9 mouse cellular contexts compared by ENCODE assay signal in genomic region chr11:18872118-18872751, GRCm38 (mm10).
DNase-seq lines count a peak whose midpoint lies in the region; ATAC-seq and TF ChIP-seq lines count a peak whose summit lies in the region.
"Had no signal": no experiment of that assay in that cellular context is flagged by ENCODE, and none has a peak within 500 bp of the region (broad histone marks: within the 10 kb centered on the region; RNA-seq: fewer than 3 reads in every experiment).

No protein-coding gene starts in this region.

- H3K36me3 ChIP-seq in forebrain, embryonic 13.5 days (ENCODE audit: poor library complexity, severe bottlenecking): no peaks in the 10 kb centered on the region
- H3K36me3 ChIP-seq in forebrain, embryonic 16.5 days (ENCODE audit: control insufficient read depth, insufficient read depth): no peaks in the 10 kb centered on the region
- H3K36me3 ChIP-seq in lung, postnatal 0 days (ENCODE audit: insufficient read depth, low read length): no peaks in the 10 kb centered on the region
- no peaks in the 10 kb centered on the region for H3K36me3 ChIP-seq in limb, embryonic 12.5 days
- H3K36me3 ChIP-seq in stomach, postnatal 0 days (ENCODE audit: control insufficient read depth, insufficient read depth, low read length): no peaks in the 10 kb centered on the region

- WGBS in forebrain, embryonic 13.5 days: 3% methylated on average over 12 of the region's 12 CpGs
- WGBS in forebrain, embryonic 16.5 days: 5% methylated on average over 12 of the region's 12 CpGs
- 7% methylated on average over 12 of the region's 12 CpGs for WGBS in lung, postnatal 0 days
- 4% methylated on average over 12 of the region's 12 CpGs for WGBS in limb, embryonic 12.5 days
- 11% methylated on average over 11 of the region's 12 CpGs for WGBS in stomach, postnatal 0 days

- H3K27ac ChIP-seq in forebrain, embryonic 13.5 days: no peak overlapping the region
- no peak overlapping the region for H3K27ac ChIP-seq in forebrain, embryonic 16.5 days (ENCODE audit: low read length)
- H3K27ac ChIP-seq in lung, postnatal 0 days (ENCODE audit: low read length): peak overlapping the region; percentile 73
- no peak overlapping the region for H3K27ac ChIP-seq in limb, embryonic 12.5 days
- peak overlapping the region; percentile 90 for H3K27ac ChIP-seq in stomach, postnatal 0 days (replicated peaks)

- H3K4me3 ChIP-seq in forebrain, embryonic 13.5 days: no peak overlapping the region
- H3K4me3 ChIP-seq in forebrain, embryonic 16.5 days (replicated peaks; ENCODE audit: low read length): no peak overlapping the region; the same call in 1 of the 2 replicates
- H3K4me3 ChIP-seq in lung, postnatal 0 days (ENCODE audit: low read depth, low read length): peak overlapping the region; percentile 44
- peak overlapping the region; percentile 29; the same call in 1 of the 2 replicates for H3K4me3 ChIP-seq in limb, embryonic 12.5 days (replicated peaks)
- H3K4me3 ChIP-seq in stomach, postnatal 0 days (ENCODE audit: low read depth, low read length): peak overlapping the region; percentile 51

- peaks cover 80% of the 10 kb centered on the region for H3K27me3 ChIP-seq in forebrain, embryonic 13.5 days
- H3K27me3 ChIP-seq in forebrain, embryonic 16.5 days (replicated peaks; ENCODE audit: control insufficient read depth, insufficient read depth, low read length): peaks cover 39% of the 10 kb centered on the region
- peaks cover 26% of the 10 kb centered on the region; the same call in 1 of the 2 replicates for H3K27me3 ChIP-seq in lung, postnatal 0 days (replicated peaks; ENCODE audit: insufficient read depth, low read length)
- peaks cover 70% of the 10 kb centered on the region for H3K27me3 ChIP-seq in limb, embryonic 12.5 days
- no peaks in the 10 kb centered on the region for H3K27me3 ChIP-seq in stomach, postnatal 0 days (ENCODE audit: control insufficient read depth, insufficient read depth, low read length)
- H3K27me3 ChIP-seq: CH12.LX had no signal

- H3K9me3 ChIP-seq in forebrain, embryonic 13.5 days (replicated peaks): no peaks in the 10 kb centered on the region
- H3K9me3 ChIP-seq in forebrain, embryonic 16.5 days (ENCODE audit: control insufficient read depth, low read length): no peaks in the 10 kb centered on the region
- no peaks in the 10 kb centered on the region for H3K9me3 ChIP-seq in lung, postnatal 0 days (ENCODE audit: low read length)
- H3K9me3 ChIP-seq in limb, embryonic 12.5 days: no peaks in the 10 kb centered on the region
- H3K9me3 ChIP-seq in stomach, postnatal 0 days (ENCODE audit: control insufficient read depth, low read length): no peaks in the 10 kb centered on the region

- H3K4me1 ChIP-seq in forebrain, embryonic 13.5 days: peaks cover 38% of the 10 kb centered on the region
- H3K4me1 ChIP-seq in forebrain, embryonic 16.5 days (replicated peaks; ENCODE audit: control insufficient read depth, insufficient read depth, low read length): peaks cover 23% of the 10 kb centered on the region
- peaks cover 7% of the 10 kb centered on the region for H3K4me1 ChIP-seq in lung, postnatal 0 days (ENCODE audit: insufficient read depth, low read depth, low read length)
- peaks cover 22% of the 10 kb centered on the region for H3K4me1 ChIP-seq in limb, embryonic 12.5 days (replicated peaks)
- no peaks in the 10 kb centered on the region; the same call in 1 of the 2 replicates for H3K4me1 ChIP-seq in stomach, postnatal 0 days (replicated peaks; ENCODE audit: control insufficient read depth, insufficient read depth)

- DNase-seq in lung, postnatal 0 days (ENCODE audit: low spot score): peak; percentile 24
- no peak for DNase-seq in lung, postnatal 36 days
- no peak for DNase-seq in stomach, postnatal 0 days (ENCODE audit: low spot score)
- no peak for DNase-seq in adrenal gland, postnatal 14 days
- no peak for DNase-seq in adrenal gland, adult 8-10 months

- ATAC-seq in forebrain, embryonic 13.5 days: no peak
- no peak for ATAC-seq in forebrain, embryonic 16.5 days
- no peak for ATAC-seq in lung, postnatal 0 days
- ATAC-seq in limb, embryonic 12.5 days (ENCODE audit: insufficient number of reproducible peaks, insufficient read depth, low FRiP score, low TSS enrichment, low read depth): no peak
- ATAC-seq in stomach, postnatal 0 days (ENCODE audit: low FRiP score, low TSS enrichment): no peak

- peak overlapping the region; percentile 58; the same call in 1 of the 2 replicates for H3K4me2 ChIP-seq in forebrain, embryonic 13.5 days
- no peak overlapping the region; the same call in 1 of the 2 replicates for H3K4me2 ChIP-seq in forebrain, embryonic 16.5 days (ENCODE audit: low read length)
- peak overlapping the region; percentile 72 for H3K4me2 ChIP-seq in lung, postnatal 0 days (replicated peaks; ENCODE audit: low read depth, low read length)
- H3K4me2 ChIP-seq in limb, embryonic 12.5 days: peak overlapping the region; percentile 59
- H3K4me2 ChIP-seq in stomach, postnatal 0 days (replicated peaks; ENCODE audit: low read depth): peak overlapping the region; percentile 74

- no peak overlapping the region for H3K9ac ChIP-seq in forebrain, embryonic 13.5 days
- H3K9ac ChIP-seq in forebrain, embryonic 16.5 days (replicated peaks; ENCODE audit: low read depth, low read length): no peak overlapping the region
- no peak overlapping the region for H3K9ac ChIP-seq in lung, postnatal 0 days (replicated peaks; ENCODE audit: low read depth)
- peak overlapping the region; percentile 37; the same call in 1 of the 2 replicates for H3K9ac ChIP-seq in limb, embryonic 12.5 days (replicated peaks)
- peak overlapping the region; percentile 73 for H3K9ac ChIP-seq in stomach, postnatal 0 days (ENCODE audit: low read length)

- TF ChIP-seq EP300 in lung, postnatal 0 days (IDR thresholded peaks at IDR 0.05): no peak
- no peak for TF ChIP-seq EP300 in stomach, postnatal 0 days (optimal IDR thresholded peaks at IDR 0.05)

- no peak for TF ChIP-seq CTCF in lung, postnatal 0 days (IDR thresholded peaks at IDR 0.05)
- TF ChIP-seq CTCF in stomach, postnatal 0 days (IDR thresholded peaks at IDR 0.05; ENCODE audit: low read depth): no peak

Comparison
In these comparisons a context has a peak if more than half of its experiments do, and no peak if none do; other contexts are left out.
1. H3K27ac ChIP-seq: peak in lung, postnatal 0 days (single experiment) and stomach, postnatal 0 days (single experiment); none in forebrain, embryonic 13.5 days (single experiment), forebrain, embryonic 16.5 days (single experiment) and limb, embryonic 12.5 days (single experiment).
2. H3K4me3 ChIP-seq: peak in lung, postnatal 0 days (single experiment), limb, embryonic 12.5 days (single experiment) and stomach, postnatal 0 days (single experiment); none in forebrain, embryonic 13.5 days (single experiment) and forebrain, embryonic 16.5 days (single experiment).
3. H3K9ac ChIP-seq: peak in limb, embryonic 12.5 days (single experiment) and stomach, postnatal 0 days (single experiment); none in forebrain, embryonic 13.5 days (single experiment), forebrain, embryonic 16.5 days (single experiment) and lung, postnatal 0 days (single experiment).